Mouse (Mus musculus): ENCODE results near the gene Rgs7. TPM values are rescaled to one million over a fixed set of nuclear protein-coding genes. Genes with fewer than 3 reads are reported as not detected.

Gene Rgs7
- polyA plus RNA-seq, 1 experiment from 2014 or later = 9.4 TPM

DNA sequence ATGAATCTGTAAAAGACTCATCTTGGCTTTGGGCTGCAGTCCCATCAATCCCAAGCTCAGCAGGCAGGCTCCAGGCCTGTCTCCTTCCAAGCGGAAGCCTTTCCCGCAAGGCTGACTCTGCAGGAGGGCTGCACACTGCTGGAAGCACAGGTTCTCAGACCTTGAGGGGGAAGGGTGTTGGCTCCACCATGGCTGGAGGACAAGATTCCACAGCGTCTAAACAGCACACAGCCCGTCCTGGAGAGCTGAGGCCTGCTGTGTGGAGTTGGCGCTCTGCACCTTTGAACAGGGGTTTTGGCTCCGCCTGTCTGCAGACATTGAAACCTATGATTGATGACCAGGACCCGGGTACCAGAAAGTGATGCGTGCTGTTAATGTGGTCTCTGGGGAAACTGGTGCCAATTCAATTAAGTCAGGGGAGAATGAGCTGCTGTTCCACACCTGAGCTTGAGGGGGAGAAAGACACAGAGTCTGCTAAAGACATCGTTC lies 463.5 kb downstream of the Rgs7 start:
- Histone ChIP-seq H3K4me2 (replicated peaks; ENCODE audit: low read depth, low read length) (0 out of 2 replicates have a peak overlapping the region, but pooled peaks have one; percentile 22), H3K36me3 (ENCODE audit: control insufficient read depth, insufficient read depth, low read length) (no peaks in the 10 kb centered on the region), H3K4me3 (ENCODE audit: low read depth, low read length) (no peak overlapping the region), H3K4me1 (replicated peaks; ENCODE audit: control insufficient read depth, insufficient read depth, low read length) (no peaks in the 10 kb centered on the region), H3K9me3 (ENCODE audit: control insufficient read depth, low read length) (no peaks in the 10 kb centered on the region), H3K27me3 (ENCODE audit: control insufficient read depth, insufficient read depth, low read length) (no peaks in the 10 kb centered on the region), H3K27ac (ENCODE audit: low read depth, low read length) (peak overlapping the region; percentile 74), H3K9ac (ENCODE audit: low read depth, low read length) (no peak overlapping the region)
- WGBS = 10% methylated on average over 9 of the region's 9 CpGs
- ATAC-seq (ENCODE audit: low FRiP score) (peak; percentile 83), DNase-seq (ENCODE audit: low spot score) (peak; percentile 68)

DNA sequence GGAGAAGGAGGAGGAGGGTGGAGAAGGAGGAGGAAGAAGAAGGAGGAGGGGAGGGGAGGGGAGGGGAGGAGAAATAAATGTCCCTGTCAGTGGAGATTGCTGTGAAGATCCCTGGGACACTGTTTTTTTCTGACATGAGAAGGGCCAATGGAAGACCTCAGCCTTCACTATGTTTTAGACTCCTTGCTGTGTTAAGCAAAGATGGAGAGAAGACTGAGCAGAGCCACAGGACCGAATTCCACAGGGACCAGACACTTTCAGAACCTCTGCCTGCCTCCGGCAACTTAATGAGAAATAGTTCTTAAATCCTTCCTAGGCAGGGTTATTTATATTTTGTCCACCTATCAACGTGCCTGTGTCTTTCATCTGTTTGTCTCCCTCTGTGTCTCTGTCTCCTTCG lies 464.0 kb downstream of the Rgs7 start:
- Histone ChIP-seq H3K4me1 (replicated peaks; ENCODE audit: control insufficient read depth, insufficient read depth, low read length) (no peaks in the 10 kb centered on the region), H3K9me3 (ENCODE audit: control insufficient read depth, low read length) (no peaks in the 10 kb centered on the region), H3K4me2 (replicated peaks; ENCODE audit: low read depth, low read length) (no peak overlapping the region), H3K36me3 (ENCODE audit: control insufficient read depth, insufficient read depth, low read length) (no peaks in the 10 kb centered on the region), H3K4me3 (ENCODE audit: low read depth, low read length) (no peak overlapping the region), H3K27me3 (ENCODE audit: control insufficient read depth, insufficient read depth, low read length) (no peaks in the 10 kb centered on the region), H3K9ac (ENCODE audit: low read depth, low read length) (no peak overlapping the region), H3K27ac (ENCODE audit: low read depth, low read length) (peak overlapping the region; percentile 74)
- ATAC-seq (ENCODE audit: low FRiP score) (peak; percentile 44), DNase-seq (ENCODE audit: low spot score) (peak; percentile 24)
- WGBS = 15% methylated on average over 4 of the region's 4 CpGs

DNA sequence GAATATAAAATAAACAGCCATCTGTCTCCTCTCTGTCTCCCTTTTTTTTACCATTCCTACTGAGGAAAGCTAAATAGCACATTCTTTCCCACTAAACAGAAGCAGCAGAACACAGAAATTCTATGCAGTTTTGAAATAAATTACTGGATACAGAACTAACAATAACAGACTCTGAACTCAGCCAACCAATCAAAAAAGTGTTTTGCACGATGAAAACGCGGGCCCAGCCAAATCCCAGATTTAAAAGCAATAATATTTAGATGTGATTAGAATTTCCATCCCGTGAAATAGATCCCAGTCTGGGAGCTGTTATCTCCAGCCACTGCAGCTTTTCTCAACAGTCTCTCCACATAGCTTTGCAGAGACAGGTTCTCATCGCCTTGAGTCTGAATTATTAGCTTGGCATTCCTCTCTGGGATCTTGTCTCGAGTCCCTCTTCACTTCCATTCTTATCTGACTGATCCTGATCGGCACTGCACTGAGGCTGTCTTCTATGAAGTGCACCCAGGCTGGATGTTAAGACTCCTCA lies 466.5 kb downstream of the Rgs7 start:
- Histone ChIP-seq H3K9me3 (ENCODE audit: control insufficient read depth, low read length) (no peaks in the 10 kb centered on the region), H3K4me3 (ENCODE audit: low read depth, low read length) (no peak overlapping the region), H3K4me2 (replicated peaks; ENCODE audit: low read depth, low read length) (no peak overlapping the region), H3K27me3 (ENCODE audit: control insufficient read depth, insufficient read depth, low read length) (no peaks in the 10 kb centered on the region), H3K36me3 (ENCODE audit: control insufficient read depth, insufficient read depth, low read length) (no peaks in the 10 kb centered on the region), H3K27ac (ENCODE audit: low read depth, low read length) (no peak overlapping the region), H3K9ac (ENCODE audit: low read depth, low read length) (no peak overlapping the region), H3K4me1 (replicated peaks; ENCODE audit: control insufficient read depth, insufficient read depth, low read length) (no peaks in the 10 kb centered on the region)
- WGBS = 83% methylated on average over 7 of the region's 7 CpGs
- no peak for DNase-seq (ENCODE audit: low spot score)
- ATAC-seq (ENCODE audit: low FRiP score) = no peak

GRCm38 (mm10) chr1:175024136-175024535 lies 468.2 kb downstream of the Rgs7 start:
- ATAC-seq (ENCODE audit: low FRiP score) (no peak), DNase-seq (ENCODE audit: low spot score) (no peak)
- H3K4me2 ChIP-seq (replicated peaks; ENCODE audit: low read depth, low read length) = no peak overlapping the region
- no peaks in the 10 kb centered on the region for H3K9me3 ChIP-seq (ENCODE audit: control insufficient read depth, low read length)
- no peaks in the 10 kb centered on the region for H3K36me3 ChIP-seq (ENCODE audit: control insufficient read depth, insufficient read depth, low read length)
- H3K4me1 ChIP-seq (replicated peaks; ENCODE audit: control insufficient read depth, insufficient read depth, low read length) = no peaks in the 10 kb centered on the region
- H3K27ac ChIP-seq (ENCODE audit: low read depth, low read length) = no peak overlapping the region
- WGBS = 54% methylated on average over 1 of the region's 1 CpGs
- no peaks in the 10 kb centered on the region for H3K27me3 ChIP-seq (ENCODE audit: control insufficient read depth, insufficient read depth, low read length)
- no peak overlapping the region for H3K9ac ChIP-seq (ENCODE audit: low read depth, low read length)
- no peak overlapping the region for H3K4me3 ChIP-seq (ENCODE audit: low read depth, low read length)

Other genes with a start within 250 kb of the Rgs7 start
- gene Kmo, start 127.9 kb upstream of the Rgs7 start, polyA plus RNA-seq (2014; fragmentation: Nextera tagmentation; extraction: Ambion mirVana) = 0.34 TPM in 1 of 2 replicates, not detected in the other
- 87.3 and 101 TPM in 2 replicates for gene Fh1, start 133.1 kb upstream of the Rgs7 start, polyA plus RNA-seq (2014; fragmentation: Nextera tagmentation; extraction: Ambion mirVana)
- gene Opn3, start 200.3 kb upstream of the Rgs7 start, polyA plus RNA-seq (2014; fragmentation: Nextera tagmentation; extraction: Ambion mirVana) = 9.2 and 12.4 TPM in 2 replicates
- 6.4 and 6.7 TPM in 2 replicates for gene Chml, start 200.4 kb upstream of the Rgs7 start, polyA plus RNA-seq (2014; fragmentation: Nextera tagmentation; extraction: Ambion mirVana)
- 0.12 TPM in 1 of 2 replicates, not detected in the other for gene Wdr64, start 206.1 kb upstream of the Rgs7 start, polyA plus RNA-seq (2014; fragmentation: Nextera tagmentation; extraction: Ambion mirVana)

All from hindbrain, embryonic 11.5 days (tissue).